Mouse (Mus musculus) olfactory bulb, adult 2 months (tissue): ENCODE results near the gene Rapgef2.

Source experiments
- CTCF ChIP-seq: fragments of 200-500 bp; IDR thresholded peaks from 2 replicates; pipeline ENCODE4 v1.5.1; 2012; ENCODE audit warnings: low read depth, mild to moderate bottlenecking, low read length, moderate library complexity; ENCODE audit not compliant: insufficient read depth
- POLR2A ChIP-seq: fragments of 200-500 bp; IDR thresholded peaks from 2 replicates; pipeline ENCODE4 v1.6.1; 2012; ENCODE audit warnings: mild to moderate bottlenecking, low read depth, low read length, moderate library complexity; ENCODE audit not compliant: insufficient read depth

- no peak for TF ChIP-seq POLR2A
- TF ChIP-seq CTCF = no peak
Observed at GRCm38 (mm10) chr3:79181248-79181991, 104.9 kb downstream of the Rapgef2 start.
